8 mouse cellular contexts compared by ENCODE assay signal in the genomic region with DNA sequence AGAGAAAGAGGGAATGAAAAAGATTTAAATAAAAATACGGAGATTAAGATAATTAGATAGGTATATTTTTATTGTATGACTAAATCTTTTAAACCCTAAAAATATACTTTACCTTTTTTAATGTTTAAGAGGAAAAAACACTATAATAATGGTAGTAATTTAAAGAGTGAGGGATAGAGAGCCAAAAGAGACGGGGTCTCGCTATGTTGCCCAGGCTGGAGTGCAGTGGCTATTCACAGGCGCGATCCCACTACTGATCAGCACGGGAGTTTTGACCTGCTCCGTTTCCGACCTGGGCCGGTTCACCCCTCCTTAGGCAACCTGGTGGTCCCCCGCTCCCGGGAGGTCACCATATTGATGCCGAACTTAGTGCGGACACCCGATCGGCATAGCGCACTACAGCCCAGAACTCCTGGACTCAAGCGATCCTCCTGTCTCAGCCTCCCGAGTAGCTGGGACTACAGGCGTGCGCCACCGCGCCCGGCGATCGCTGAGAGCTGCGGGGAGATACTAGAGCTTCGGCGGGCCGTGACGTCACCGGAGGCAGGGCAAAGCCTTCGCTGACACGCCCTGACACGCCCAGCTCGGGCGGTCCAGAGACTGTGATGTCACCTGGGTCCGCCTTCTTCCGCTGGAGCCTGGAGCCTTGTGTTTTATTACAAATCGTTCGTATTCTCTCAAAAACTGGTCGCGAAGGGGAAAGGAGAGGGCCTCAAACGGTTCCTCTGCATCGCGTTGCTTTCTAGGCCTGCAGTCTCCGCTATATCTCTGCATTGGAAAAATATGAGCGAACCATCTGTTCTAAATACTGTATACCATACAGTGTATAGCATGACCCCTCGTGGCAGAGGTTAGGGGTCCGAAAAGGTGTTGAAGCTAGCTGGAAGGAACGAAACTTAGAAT. TPM values are rescaled to one million over a fixed set of nuclear protein-coding genes. Genes with fewer than 3 reads are reported as not detected.
DNase-seq lines count a peak whose midpoint lies in the region; ATAC-seq lines count a peak whose summit lies in the region.
"Not testable (repeated sequence)": the region's sequence is repeated elsewhere in the genome, so short reads cannot be mapped to it uniquely, and the experiment has no call there.

No protein-coding gene starts in this region.

- peak overlapping the region; percentile 68 for H3K9ac ChIP-seq in hindbrain, embryonic 16.5 days (ENCODE audit: low read depth, low read length)

- not testable (repeated sequence) for H3K36me3 ChIP-seq in hindbrain, embryonic 16.5 days (ENCODE audit: control insufficient read depth, insufficient read depth, low read length); macrophage (ENCODE audit: inconsistent target)

- peaks cover 12% of the 10 kb centered on the region for H3K79me2 ChIP-seq in macrophage (ENCODE audit: inconsistent target)

- peak overlapping the region; percentile 71 for H3K4me2 ChIP-seq in hindbrain, embryonic 16.5 days (ENCODE audit: low read length)

- not testable (repeated sequence) for H3K4me1 ChIP-seq in hindbrain, embryonic 16.5 days (ENCODE audit: control insufficient read depth, insufficient read depth, low read depth, low read length)

- DNase-seq in T-cell, adult 2 months (ENCODE audit: low spot score) = peak; percentile 100
- peak; percentile 99 for DNase-seq in cerebellum, postnatal 36 days
- DNase-seq in gastrocnemius, adult 18-20 months (ENCODE audit: low spot score) = peak; percentile 98
- DNase-seq in left cerebral cortex, adult 18-20 months (ENCODE audit: low spot score in 2 of 2) = peak; percentile 99
- peak; percentile 99 for DNase-seq in right cerebral cortex, adult 18-20 months
- peak; percentile 98 for DNase-seq in urinary bladder, postnatal 10 days (ENCODE audit: low spot score)

- H3K9me3 ChIP-seq in hindbrain, embryonic 16.5 days (ENCODE audit: control insufficient read depth, low read length) = not testable (repeated sequence)

- peak overlapping the region; percentile 76 for H3K27ac ChIP-seq in hindbrain, embryonic 16.5 days (ENCODE audit: low read depth, low read length)
- peak overlapping the region; percentile 85 for H3K27ac ChIP-seq in macrophage

- not testable (repeated sequence) for H3K27me3 ChIP-seq in hindbrain, embryonic 16.5 days (replicated peaks; ENCODE audit: control insufficient read depth, insufficient read depth, low read length)

- peak; percentile 97 for ATAC-seq in hindbrain, embryonic 16.5 days

- peak overlapping the region; percentile 52 for H3K4me3 ChIP-seq in hindbrain, embryonic 16.5 days (ENCODE audit: low read length)
- H3K4me3 ChIP-seq in macrophage (ENCODE audit: inconsistent target) = peak overlapping the region; percentile 39

- under 1% methylated on average over 35 of the region's 50 CpGs for WGBS in hindbrain, embryonic 16.5 days
- WGBS in macrophage (ENCODE audit: missing documents) = 0% methylated on average over 30 of the region's 50 CpGs

RNA-seq across cellular contexts. Expression of gene Nemf, which starts 4.3 kb away (rescaled TPM):
- 10 to 100 TPM; 18.7 to 20.9 TPM for total RNA-seq in gastrocnemius, adult 18-20 months (2021)
- polyA plus RNA-seq in hindbrain, embryonic 16.5 days (2015; fragmentation: Nextera tagmentation; extraction: Ambion mirVana) = 82.4 and 85.0 TPM in 2 replicates
- 10 to 100 TPM; 47.3 to 49.0 TPM for total RNA-seq in left cerebral cortex, adult 18-20 months (2021)
- 100 to 1,000 TPM; 213 to 440 (median 296) TPM for total RNA-seq in macrophage (2018; cell fraction: chromatin; rRNA removed)
- 10 to 100 TPM; 15.9 to 30.8 (median 22.9) TPM for total RNA-seq in macrophage (2018; cell fraction: cytosol; rRNA removed)
- total RNA-seq in macrophage (2018; cell fraction: nucleus; rRNA removed) = 100 to 1,000 TPM in 17 of 26 experiments, 10 to 100 TPM in 9; 57.2 to 215 (median 111) TPM
- polyA plus RNA-seq in macrophage (2018) = 22.9 to 41.8 TPM (median 30.3 TPM) in 3 replicates

RNA-seq across cellular contexts. Expression of gene Arf6, which starts 10.7 kb away (rescaled TPM):
- total RNA-seq in gastrocnemius, adult 18-20 months (2021) = 10 to 100 TPM; 19.1 to 26.3 TPM
- 20.7 and 21.8 TPM in 2 replicates for polyA plus RNA-seq in hindbrain, embryonic 16.5 days (2015; fragmentation: Nextera tagmentation; extraction: Ambion mirVana)
- total RNA-seq in left cerebral cortex, adult 18-20 months (2021) = 10 to 100 TPM; 56.6 to 57.9 TPM
- 10 to 100 TPM; 24.2 to 52.1 (median 39.1) TPM for total RNA-seq in macrophage (2018; cell fraction: chromatin; rRNA removed)
- total RNA-seq in macrophage (2018; cell fraction: cytosol; rRNA removed) = 100 to 1,000 TPM; 164 to 272 (median 215) TPM
- total RNA-seq in macrophage (2018; cell fraction: nucleus; rRNA removed) = 100 to 1,000 TPM in 24 of 26 experiments, 10 to 100 TPM in 2; 93.7 to 259 (median 148) TPM
- 84.8 to 161 TPM (median 114 TPM) in 3 replicates for polyA plus RNA-seq in macrophage (2018)

RNA-seq across cellular contexts. Expression of gene Gm9887, which starts 11.0 kb away (rescaled TPM):
- not detected for total RNA-seq in gastrocnemius, adult 18-20 months (2021)
- polyA plus RNA-seq in hindbrain, embryonic 16.5 days (2015; fragmentation: Nextera tagmentation; extraction: Ambion mirVana) = 0.56 and 0.66 TPM in 2 replicates
- under 1 TPM; 0.65 to 0.80 TPM for total RNA-seq in left cerebral cortex, adult 18-20 months (2021)
- total RNA-seq in macrophage (2018; cell fraction: chromatin; rRNA removed) = 1 to 10 TPM in 6 of 26 experiments, not detected in 20; 1.3 to 3.1 (median 1.9) TPM
- 1 to 10 TPM in 22 of 26 experiments, under 1 TPM in 4; 0.80 to 2.2 (median 1.4) TPM for total RNA-seq in macrophage (2018; cell fraction: cytosol; rRNA removed)
- 1 to 10 TPM in 20 of 26 experiments, not detected in 6; 1.0 to 4.2 (median 2.0) TPM for total RNA-seq in macrophage (2018; cell fraction: nucleus; rRNA removed)
- polyA plus RNA-seq in macrophage (2018) = 0.40 to 0.57 TPM in 2 of 3 replicates, not detected in the other

Comparison
In these comparisons a context has a peak if more than half of its experiments do, and no peak if none do; other contexts are left out.
1. Peak in every context shown above with its lines: DNase-seq, ATAC-seq, H3K4me3 ChIP-seq and H3K27ac ChIP-seq.